Mouse (Mus musculus) embryo, embryonic 11 days (tissue): ENCODE measurements around the gene Grap.

Experiments
- DNase-seq: peaks from one replicate; pipeline ENCODE4 v3.0.0-alpha.2; 2015

Gene Grap

DNA sequence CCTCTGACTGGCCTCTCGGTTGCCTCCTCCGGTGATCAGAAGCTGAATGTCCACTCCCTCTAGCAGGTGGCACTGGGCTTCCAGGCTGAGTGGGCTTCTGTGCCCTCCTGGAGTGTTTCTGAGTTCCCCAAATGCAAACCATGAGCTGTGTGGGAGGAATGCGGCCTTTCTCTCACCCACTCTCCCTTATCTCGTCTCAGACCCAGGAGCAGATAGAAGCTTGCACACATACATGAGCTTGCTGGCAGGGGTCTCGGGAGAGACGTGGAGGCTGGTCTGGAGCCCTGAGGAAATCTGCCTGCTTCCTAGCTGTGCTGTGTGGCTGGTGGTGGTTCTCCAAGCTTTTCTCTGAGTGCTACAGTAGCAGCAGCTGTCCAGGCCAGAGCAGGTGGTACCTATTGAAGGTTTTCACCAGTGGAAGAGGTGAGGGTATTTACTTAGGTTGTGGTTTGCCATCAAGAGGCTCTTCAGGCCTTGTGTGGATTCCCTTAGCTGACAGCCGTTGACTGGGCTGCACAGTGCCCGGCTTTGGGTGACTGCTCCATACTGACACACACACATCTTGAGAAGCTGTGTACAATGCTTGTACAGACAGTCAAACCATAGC, 32.2 kb downstream of the Grap start:
- no peak for DNase-seq

DNA sequence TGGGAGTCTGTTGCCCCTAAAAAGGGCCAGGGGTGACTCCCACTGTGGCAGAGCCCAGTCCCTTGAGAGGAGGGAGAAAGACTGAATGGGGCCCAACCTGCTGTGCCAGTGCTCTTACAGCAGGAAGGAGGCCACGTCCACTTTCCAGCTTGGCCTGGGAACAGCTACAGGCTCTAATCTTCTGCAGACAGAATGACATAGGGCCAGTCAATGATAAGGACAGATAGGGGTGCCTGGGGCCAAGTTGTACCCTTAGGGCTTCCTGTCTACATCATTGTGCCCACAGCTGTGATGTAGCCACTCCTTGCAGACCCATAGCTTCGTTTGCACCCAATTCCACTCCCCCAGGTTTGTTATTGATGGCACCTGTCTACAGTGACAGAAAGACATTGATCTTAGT, 33.1 kb downstream of the Grap start:
- DNase-seq = no peak

DNA sequence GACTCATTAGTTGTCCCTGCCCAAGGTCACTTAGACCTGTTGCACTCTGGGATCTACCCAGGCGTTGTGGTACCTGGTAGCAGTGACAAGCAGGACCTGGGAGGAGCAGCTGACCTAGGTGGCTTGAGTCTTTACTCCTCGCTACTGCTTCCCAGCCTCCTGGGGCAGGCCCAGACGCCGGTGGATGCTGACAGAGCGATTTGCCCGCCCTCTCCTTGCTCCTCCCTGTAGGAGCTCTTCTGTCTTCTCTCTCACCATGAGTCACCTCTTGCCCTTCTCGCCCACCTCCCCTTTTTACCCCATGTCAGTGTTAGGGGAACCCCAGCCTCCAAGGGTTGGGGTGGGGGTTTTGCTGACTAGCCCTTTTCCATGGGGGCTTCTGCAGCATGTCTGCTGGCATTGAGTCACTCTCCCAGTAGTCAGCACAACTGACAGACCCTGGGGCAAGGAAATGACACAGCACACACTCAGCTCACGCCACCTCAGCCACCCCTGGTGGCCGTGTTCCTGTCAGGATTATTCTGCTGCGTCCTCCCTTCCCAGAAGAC, 33.9 kb downstream of the Grap start:
- no peak for DNase-seq

DNA sequence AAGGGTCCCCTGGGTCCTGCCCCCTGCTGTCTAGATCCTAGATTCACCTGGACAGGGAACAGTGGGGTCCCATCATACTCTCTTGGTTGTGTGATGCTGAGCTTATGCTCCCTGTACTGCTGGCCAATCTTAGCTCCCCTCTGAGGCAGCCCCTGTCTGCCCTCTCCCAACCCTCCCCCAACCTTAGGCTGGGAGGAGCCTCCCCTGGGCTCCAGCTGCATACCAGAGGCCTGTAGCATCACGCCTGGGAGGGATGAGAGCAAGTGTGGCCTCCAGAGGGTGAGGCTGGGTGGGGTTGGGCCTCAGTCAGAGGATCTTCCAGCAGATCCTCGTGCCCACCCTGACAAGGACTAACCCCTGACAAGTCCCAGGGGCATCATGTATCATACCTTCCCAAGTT, 34.5 kb downstream of the Grap start:
- no peak for DNase-seq

DNA sequence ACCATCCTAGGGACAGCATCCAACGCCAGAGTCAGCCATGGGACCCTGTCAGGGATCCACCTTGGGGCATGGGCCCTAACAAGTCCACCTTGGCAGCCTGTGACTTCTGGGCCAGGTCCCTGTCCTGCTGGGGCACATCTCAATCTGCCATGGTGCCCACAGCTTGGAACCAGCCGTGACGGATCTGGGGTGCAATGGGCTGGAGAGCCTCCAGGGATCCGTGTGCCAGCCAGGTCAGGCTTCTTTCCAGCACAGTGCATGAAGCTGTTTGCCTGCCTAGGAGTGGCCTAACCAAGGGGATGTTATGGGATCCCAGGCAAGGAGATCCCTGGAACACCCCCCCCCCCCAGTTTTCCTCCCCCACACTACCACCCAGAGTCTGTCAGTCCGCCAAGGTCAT, 39.9 kb downstream of the Grap start:
- DNase-seq = no peak

DNA sequence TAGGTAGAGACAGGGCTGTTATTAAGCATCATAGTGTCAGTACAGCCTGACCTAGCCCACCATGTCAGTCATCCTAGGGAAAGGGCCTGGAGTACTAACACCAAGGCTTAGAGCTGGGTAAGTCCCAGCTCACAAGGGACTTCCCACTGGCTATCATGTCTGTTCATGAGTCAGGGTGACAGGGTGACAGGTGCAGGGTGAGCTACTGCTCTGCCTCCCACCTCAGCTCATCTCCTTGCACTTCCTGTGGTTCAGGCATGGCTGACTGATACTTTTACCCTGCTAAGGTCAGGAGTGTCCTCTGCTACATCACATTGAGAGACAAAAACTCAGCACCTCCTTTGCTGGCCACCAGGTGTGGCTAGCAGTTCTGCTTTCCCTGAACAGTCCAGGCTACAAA, 45.8 kb downstream of the Grap start:
- no peak for DNase-seq

DNA sequence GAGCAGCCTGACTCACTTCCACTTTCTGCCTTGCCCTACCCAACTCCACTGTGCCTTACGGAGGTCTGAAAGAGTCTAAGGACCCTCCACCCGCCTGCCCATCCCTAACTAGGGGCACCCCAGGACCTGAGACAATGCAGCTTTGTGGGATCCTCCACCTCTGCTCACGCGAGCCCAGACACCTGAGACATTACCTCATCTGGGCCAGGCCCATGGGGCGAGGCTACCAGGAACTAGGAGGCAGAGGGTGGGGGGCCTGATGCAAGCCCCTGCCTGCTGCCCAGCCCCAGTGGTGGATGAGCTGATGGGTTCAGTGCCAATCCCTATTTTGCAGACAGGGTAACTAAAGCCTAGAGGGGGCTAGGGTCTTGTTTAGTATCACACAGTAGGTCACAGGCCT, 46.4 kb downstream of the Grap start:
- no peak for DNase-seq

DNA sequence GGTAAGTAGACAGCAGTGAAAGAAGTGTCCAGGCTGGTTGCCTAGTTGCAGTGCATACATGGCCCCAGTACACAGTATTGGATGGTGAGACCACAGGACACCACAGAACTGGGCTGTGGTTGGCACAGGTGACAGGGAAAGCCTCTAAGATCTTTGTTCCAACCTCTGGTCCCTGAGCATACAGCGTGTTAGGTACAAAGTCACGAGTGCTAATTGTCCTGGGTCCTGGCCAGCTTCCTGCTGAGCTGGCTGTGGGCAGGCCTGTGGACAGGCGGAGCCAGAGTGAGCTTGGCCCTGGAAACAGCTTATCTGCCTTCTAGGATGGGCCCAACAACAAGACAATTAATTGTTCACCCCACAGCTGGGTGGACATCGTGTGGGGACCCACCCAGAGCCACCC, 46.9 kb downstream of the Grap start:
- DNase-seq = no peak

DNA sequence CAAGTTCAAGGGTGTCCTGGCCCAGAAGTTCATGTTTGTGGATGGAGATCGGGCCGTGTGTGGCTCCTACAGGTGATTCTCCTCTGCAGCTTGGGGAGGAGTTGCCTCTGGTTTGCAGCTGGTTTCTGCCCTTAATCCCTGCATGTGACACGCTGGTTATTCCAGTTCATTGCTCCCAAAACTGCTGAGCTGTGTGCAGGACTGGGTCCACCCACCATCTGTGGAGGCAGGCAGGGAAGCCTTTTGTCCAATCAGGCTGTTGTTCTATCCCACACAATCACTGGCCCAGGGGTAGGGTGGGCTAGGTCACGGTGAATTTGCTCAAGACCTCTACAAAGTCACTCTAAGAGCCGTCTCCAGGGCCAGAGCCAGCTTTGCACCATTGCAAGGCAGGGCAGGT, 48.6 kb downstream of the Grap start:
- DNase-seq = peak; percentile 26

DNA sequence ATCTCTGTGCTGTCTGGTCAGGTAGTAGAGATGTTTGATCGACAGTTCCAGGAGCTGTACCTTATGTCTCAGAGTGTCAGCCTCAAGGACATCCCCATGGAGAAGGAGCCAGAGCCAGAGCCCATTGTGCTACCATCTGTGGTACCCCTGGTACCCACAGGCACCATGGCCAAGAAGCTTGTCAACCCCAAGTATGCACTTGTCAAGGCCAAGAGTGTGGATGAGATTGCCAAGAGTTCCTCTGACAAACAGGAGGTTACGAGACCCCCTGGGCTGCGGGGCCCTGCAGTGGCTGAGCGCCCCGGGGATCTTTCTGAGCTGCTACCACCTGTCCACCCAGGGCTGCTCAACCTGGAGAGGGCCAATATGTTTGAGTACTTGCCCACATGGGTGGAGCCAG, 49.4 kb downstream of the Grap start:
- no peak for DNase-seq

DNA sequence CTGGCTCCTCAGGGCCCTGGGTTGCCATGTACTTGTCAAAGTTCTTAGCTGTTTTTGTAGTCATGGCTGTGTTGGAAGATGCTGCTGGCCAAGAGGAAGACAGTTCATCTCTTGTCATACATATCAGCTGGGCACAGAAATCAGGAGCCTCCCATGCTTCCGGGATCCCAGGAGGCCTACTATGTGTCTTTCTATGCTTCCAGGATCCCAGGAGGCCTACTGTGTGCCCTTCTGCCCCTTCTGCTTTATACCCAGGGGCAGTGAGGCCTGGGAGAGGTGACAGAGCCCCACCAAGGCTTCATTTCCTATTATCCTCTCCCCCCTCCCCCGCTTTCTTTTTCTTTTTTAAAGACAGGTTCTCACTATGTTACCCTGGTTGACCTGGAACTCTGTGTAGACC, 52.5 kb downstream of the Grap start:
- no peak for DNase-seq

DNA sequence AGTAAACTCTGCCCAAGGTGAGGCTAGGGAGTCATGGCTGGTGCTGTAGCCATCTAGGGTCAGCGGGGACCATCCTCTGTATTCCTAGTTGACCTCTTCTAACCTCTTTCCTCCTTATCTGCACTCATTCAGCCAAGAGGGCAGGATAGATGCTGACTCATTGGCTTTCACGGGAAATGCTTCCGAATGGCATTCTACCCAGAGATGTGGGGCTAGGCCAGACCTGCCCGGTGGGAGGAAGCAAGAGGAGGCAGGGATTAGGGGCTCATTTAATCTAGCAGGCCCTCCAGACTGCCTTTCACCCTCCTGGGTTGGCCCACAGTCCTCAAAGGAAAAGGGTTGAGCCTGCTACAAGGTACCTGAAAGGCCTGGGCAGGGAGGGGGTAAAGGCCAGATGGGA, 53.2 kb downstream of the Grap start:
- no peak for DNase-seq

DNA sequence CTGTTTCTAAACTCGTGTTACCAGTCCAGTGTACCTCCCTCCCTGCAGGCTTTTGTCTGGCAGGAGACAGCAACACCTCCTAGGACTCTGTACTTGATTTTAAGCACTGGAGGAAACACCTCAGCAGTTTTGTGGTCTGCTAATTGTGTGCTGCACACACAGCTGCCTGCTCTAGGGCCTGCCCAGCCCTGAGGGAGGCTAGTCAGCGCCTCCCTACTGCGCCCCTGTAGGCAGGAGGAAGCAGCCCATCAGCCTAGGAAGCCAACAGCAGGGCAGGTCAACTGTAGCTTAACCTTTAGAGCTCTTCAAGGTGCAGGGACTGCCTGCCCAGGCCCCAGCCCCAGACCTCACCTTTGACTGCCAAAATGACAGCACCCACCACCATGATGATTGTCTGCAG, 55.9 kb downstream of the Grap start:
- DNase-seq = no peak

DNA sequence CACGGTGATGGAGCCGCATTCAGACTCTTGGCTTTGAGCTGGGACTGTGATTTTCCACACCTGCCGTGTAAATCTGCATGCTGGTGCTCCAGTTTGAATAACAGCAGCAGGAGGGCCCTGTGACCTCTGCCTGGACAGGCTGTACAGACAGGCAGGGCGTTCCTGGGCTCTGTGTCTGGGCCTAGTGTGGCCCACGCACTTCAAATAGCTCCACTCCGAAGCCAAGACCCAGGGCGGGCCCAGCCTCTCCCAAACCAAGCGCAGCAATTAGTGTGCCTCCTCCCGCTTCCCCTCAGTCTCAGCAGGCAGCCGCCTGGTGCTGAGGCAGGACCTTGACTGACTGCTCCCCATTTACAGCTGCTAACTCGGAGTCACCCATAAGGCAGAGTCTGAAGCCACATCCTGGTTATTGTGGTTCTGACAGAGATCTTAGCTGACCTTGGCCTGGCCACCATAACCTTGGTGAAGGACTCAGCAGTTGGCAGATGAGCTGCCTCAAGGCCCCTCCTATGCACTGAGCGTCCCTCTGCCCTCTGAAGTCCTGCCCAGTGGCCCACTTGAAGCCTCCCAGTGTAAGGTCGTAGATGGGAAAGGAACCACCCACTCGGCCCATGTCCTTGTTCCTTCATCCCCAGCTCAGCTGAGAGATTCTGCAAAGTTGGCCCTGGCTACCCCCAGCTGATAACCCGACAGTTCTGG, 60.2 kb downstream of the Grap start:
- no peak for DNase-seq

DNA sequence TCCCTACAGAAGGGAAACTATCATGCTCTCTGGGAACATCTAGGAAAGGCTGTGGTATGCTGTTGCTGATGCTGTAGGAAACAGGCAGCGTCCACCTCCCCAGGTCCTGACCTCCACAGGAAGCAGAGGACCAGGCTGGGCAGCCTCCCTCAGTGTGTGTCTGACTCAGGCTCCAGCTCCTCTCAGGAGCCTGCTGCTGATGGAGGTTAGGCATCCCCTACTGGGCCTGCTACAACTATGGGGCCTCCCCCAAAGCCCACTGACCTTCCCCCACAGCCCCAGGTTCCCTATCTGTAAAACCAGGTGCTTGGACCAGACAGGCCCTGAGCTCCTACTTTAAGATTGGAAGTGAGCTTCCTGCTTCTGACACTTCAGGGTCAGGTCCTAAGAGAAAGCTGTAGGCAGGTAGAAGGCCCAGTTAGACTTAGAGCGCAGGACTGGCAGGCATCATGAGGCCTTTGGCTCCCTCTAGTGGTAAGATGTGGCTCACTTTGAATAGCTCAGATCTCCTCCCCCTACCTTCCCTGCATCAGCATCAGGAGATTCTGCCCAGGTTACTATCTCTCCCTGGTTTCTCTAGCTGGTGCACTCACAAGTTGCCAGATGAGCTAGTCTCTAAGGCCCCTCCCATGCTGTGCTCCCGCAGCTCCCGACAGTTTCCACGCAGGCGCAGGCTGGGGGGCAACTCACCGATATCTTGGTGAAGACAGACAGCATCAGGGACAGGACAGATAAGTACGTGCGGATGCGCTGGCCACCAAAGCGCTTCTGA, 61.5 kb downstream of the Grap start:
- peak; percentile 89 for DNase-seq

DNA sequence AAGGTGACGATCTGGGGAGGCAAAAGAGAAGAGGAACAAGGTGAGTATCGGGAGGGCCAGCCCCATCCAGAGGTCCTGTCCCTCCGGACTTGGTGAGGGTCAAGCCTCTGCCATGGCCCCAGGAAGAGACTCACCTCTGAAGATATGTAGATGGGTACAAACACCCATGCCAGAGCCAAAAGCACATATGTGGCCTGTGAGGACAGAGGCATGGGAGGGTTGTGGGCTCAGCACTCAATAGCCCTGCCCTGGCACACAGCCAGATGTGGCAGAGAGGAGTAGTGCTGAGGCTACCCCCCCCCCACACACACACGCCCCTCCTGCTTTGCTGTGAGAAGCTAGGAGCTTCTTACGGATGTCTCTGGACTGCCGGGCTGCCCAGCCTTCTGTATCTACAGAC, 62.1 kb downstream of the Grap start:
- no peak for DNase-seq

DNA sequence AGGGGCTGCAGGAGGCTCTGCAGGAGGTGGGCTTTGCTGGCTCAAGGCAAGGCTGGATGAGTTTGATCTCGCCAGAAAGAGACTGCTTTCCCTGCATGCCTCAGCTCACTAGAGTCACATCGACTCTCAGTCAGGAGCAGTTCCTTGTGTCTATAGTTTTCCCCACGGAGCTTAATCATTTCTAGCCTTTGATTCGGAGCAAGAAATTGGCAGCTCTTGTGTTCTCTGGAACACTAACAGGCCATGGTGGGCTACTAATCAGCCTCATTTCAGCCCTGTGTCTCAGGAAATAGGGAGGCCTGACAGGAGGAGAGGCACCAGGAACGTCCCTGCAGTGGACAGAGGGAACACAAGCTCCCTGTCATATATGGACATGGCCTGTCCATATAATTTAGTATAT, 64.9 kb downstream of the Grap start:
- no peak for DNase-seq

DNA sequence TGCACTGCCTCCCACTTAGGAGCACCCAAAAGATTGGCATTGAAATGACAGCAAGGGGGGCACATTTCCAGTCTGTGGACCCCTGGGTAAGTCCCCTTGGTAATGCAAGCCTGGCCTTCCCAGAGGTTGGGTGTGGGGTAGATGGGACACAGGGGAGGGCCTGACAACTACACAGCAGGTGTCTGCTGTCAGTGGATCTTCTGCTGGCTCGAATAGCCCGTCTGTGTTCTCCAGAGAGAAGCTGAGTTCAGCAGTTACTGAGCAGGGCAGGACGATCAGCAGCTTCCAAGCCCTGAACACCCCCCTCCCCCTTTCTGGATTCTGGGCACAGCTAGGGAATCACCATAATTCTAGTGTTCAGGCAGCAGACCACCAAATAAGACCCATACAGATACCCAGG, 66.3 kb downstream of the Grap start:
- no peak for DNase-seq

DNA sequence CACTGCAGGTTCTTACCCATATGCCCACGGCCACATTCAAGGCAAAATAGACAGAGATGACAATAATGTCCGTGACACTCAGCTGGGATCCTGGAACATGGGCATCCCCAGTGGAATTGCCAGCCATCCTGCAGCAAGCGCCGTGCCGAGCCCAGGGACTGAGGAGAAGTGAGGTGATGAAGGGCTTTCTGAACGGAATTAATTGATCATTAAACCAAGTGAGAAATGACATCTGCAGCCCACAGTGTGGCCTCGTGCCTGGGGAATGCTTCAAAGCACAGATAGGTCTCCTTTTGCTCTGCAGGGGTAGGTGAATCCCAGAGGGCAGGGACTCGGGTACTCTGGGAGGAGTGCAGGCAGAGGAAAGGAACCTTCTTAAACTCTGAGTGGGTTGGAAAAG, 66.8 kb downstream of the Grap start:
- no peak for DNase-seq

DNA sequence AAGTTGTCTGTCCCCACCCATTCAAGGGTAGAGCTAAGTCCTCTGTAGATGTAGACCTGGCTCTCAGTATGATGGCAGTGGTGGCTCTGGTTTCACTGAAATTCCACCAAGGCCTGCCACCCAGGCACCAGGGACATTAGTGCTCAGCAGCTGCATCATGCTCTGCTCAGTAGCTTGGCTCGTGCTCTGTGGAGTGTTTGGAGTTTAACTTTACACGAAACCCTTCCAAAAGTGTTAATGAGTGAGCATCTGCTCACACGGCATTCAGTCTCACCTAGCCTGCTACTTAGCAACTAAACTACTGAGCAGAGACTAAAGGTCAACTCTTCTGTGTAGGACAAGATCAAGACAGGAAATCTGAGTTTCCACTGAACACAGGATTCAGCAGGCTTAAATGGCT, 67.6 kb downstream of the Grap start, which contains the start of gene Slc5a10:
Gene Slc5a10, minus strand, starts transcription at position 191 of the 400 bp plus-strand sequence.
- DNase-seq = no peak

DNA sequence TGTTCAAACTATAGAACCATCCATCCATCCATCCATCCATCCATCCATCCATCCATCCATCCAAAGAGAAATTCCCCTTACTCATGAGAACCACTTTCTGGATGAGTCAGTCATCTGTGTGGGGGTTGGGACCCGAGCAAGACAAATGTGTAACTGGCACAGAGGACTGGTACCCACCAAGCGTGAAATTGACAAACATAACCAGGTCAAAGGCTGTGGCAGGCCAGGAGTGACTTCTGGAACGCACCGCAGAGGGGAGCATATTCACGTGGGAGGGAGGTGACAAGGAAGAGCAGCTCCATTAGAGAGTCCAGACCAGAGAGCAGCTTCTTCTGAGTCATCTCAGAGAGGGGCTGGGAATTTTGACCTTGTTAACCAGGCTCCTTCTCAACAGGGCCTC, 69.0 kb downstream of the Grap start:
- no peak for DNase-seq
